Mouse (Mus musculus) adrenal gland, postnatal 0 days (tissue): Measurements from ENCODE around the gene Abca17. TPM values are rescaled to one million over a fixed set of nuclear protein-coding genes. Genes with fewer than 3 reads are reported as not detected.

Experiments used
- microRNA-seq: library from miRNA; unstranded; fragments of <30 nt; microRNA quantifications from one replicate; pipeline ENCODE4, GENCODE M21; 2016; ENCODE audit warnings: borderline replicate concordance; ENCODE audit not compliant: insufficient number of aligned reads
- polyA plus RNA-seq: library from polyadenylated mRNA; unstranded; fragments of >200 nt; fragmentation: Nextera tagmentation; extraction: Ambion mirVana; gene quantifications from 2 replicates; pipeline ENCODE4 v1.2.1, GENCODE M21; 2015

Gene Abca17
- not detected in 2 replicates for polyA plus RNA-seq

GRCm38 (mm10) chr17:24350926-24351759, at the start of gene Abca17:
Gene Abca17 (minus strand): TSS chr17:24351068.

GRCm38 (mm10) chr17:24351760-24352357, 991 bp upstream of the Abca17 start, which contains the start of gene Abca3:
Gene Abca3 (plus strand): TSS chr17:24351950.

GRCm38 (mm10) chr17:24251320-24252069, 99.4 kb downstream of the Abca17 start, which contains the start of gene Ccnf:
Gene Ccnf (minus strand): TSS chr17:24251484.

GRCm38 (mm10) chr17:24220435-24221411, 130.1 kb downstream of the Abca17 start, which contains the start of gene Tedc2:
Gene Tedc2 (minus strand): TSS chr17:24220851.

Small RNA genes lying within 50 kb of the gene (microRNA-seq; reads per million reads assigned to microRNA genes)
- gene Gm24427, result not detected
- 2.1 reads per million for gene Mir5134
- 1.1 reads per million for gene Mir6965

Other genes starting within 250 kb of the Abca17 start
- gene Pdpk1, start 200.1 kb downstream of the Abca17 start, polyA plus RNA-seq, result 23.3 and 31.5 TPM in 2 replicates
- 35.0 and 47.9 TPM in 2 replicates for gene Amdhd2, start 187.3 kb downstream of the Abca17 start, polyA plus RNA-seq
- gene Atp6v0c, start 181.4 kb downstream of the Abca17 start, polyA plus RNA-seq, result 589 and 650 TPM in 2 replicates
- gene Tbc1d24, start 145.5 kb downstream of the Abca17 start, polyA plus RNA-seq, result 2.0 and 2.5 TPM in 2 replicates
- gene Ntn3, start 141.5 kb downstream of the Abca17 start, polyA plus RNA-seq, result 3.9 and 5.7 TPM in 2 replicates
- gene Tedc2, start 130.2 kb downstream of the Abca17 start, polyA plus RNA-seq, result 5.3 and 8.3 TPM in 2 replicates
- gene Ccnf, start 99.6 kb downstream of the Abca17 start, polyA plus RNA-seq, result 8.1 and 10.8 TPM in 2 replicates
- gene Abca3, start 882 bp upstream of the Abca17 start, polyA plus RNA-seq, result 8.5 and 9.1 TPM in 2 replicates
- 110 and 123 TPM in 2 replicates for gene Rnps1, start 63.5 kb upstream of the Abca17 start, polyA plus RNA-seq
- gene Eci1, start 75.6 kb upstream of the Abca17 start, polyA plus RNA-seq, result 161 and 184 TPM in 2 replicates
- 0.84 and 1.2 TPM in 2 replicates for gene Dnase1l2, start 92.0 kb upstream of the Abca17 start, polyA plus RNA-seq
- gene E4f1, start 119.2 kb upstream of the Abca17 start, polyA plus RNA-seq, result 19.6 and 21.0 TPM in 2 replicates
- 63.5 and 100 TPM in 2 replicates for gene Pgp, start 119.3 kb upstream of the Abca17 start, polyA plus RNA-seq
- 0.18 TPM in 1 of 2 replicates, not detected in the other for gene Bricd5, start 122.8 kb upstream of the Abca17 start, polyA plus RNA-seq
- 9.9 and 17.7 TPM in 2 replicates for gene Mlst8, start 128.0 kb upstream of the Abca17 start, polyA plus RNA-seq
- gene Caskin1, start 137.5 kb upstream of the Abca17 start, polyA plus RNA-seq, result 7.2 and 10.6 TPM in 2 replicates
- 37.0 and 46.7 TPM in 2 replicates for gene Traf7, start 176.9 kb upstream of the Abca17 start, polyA plus RNA-seq
- gene Rab26, start 183.1 kb upstream of the Abca17 start, polyA plus RNA-seq, result 1.3 and 1.8 TPM in 2 replicates
- gene Pkd1, start 198.8 kb upstream of the Abca17 start, polyA plus RNA-seq, result 16.5 and 20.0 TPM in 2 replicates